Mouse (Mus musculus): ENCODE results near the gene St3gal4.

DNA sequence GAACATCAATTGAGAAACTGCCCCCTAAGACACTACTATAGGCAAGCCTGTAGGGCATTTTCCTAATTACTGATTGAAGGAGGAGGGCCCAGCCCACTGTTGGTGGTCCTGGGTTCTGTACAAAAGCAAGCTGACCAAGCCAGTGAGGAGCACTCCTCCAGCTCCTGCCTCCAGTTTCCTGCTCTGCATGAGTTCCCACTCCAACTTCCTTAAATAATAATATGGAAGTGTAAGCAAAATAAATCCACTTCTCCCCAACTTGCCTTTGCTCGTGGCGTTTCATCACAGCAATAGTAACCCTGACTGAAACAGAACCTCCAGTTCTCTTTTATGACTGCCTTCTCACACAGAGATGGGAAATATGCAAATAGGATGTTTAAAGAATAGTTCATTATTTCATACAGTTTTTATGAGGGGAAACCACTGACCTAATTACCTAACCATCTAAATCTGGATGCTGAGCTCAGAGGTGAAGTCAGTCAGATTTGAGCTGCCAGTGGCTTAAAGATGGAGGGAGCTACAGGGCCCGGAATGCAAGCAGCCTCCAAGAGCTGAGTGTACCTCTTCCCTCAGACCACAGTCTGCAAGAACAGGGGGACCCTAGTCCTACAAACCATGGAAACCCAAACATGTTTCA lies 69.1 kb downstream of the St3gal4 start:
- TF ChIP-seq CTCF (IDR thresholded peaks at IDR 0.05; ENCODE audit: low read depth, low read length) (no peak), POLR2A (IDR thresholded peaks at IDR 0.05; ENCODE audit: insufficient read depth, low read length) (no peak), EP300 (IDR thresholded peaks at IDR 0.05; ENCODE audit: insufficient read depth, low read depth, low read length) (no peak)

All from ES-Bruce4 (cell line).